ENCODE assay signal across 19 mouse cellular contexts in genomic region chr12:118164785-118165184, GRCm38 (mm10). TPM values are rescaled to one million over a fixed set of nuclear protein-coding genes. Genes with fewer than 3 reads are reported as not detected.
DNase-seq lines count a peak whose midpoint lies in the region; ATAC-seq and TF ChIP-seq lines count a peak whose summit lies in the region.
"Had no signal": no experiment of that assay in that cellular context is flagged by ENCODE, and none has a peak within 500 bp of the region (broad histone marks: within the 10 kb centered on the region; RNA-seq: fewer than 3 reads in every experiment).

No protein-coding gene starts in this region.

- TF ChIP-seq CTCF in stomach, postnatal 0 days (IDR thresholded peaks at IDR 0.05; ENCODE audit: low read depth): no peak

- H3K27ac ChIP-seq in embryonic facial prominence, embryonic 14.5 days (replicated peaks; ENCODE audit: low read depth, low read length): no peak overlapping the region
- no peak overlapping the region for H3K27ac ChIP-seq in embryonic facial prominence, embryonic 10.5 days (replicated peaks)
- H3K27ac ChIP-seq in kidney, embryonic 16.5 days (ENCODE audit: low read length): no peak overlapping the region
- no peak overlapping the region for H3K27ac ChIP-seq in lung, embryonic 16.5 days (ENCODE audit: low read length)
- H3K27ac ChIP-seq in stomach, embryonic 14.5 days (ENCODE audit: low read length): no peak overlapping the region
- H3K27ac ChIP-seq in stomach, postnatal 0 days (replicated peaks): no peak overlapping the region
- H3K27ac ChIP-seq: forebrain, embryonic 15.5 days; heart, embryonic 15.5 days; hindbrain, embryonic 13.5 days had no signal

- H3K9ac ChIP-seq in embryonic facial prominence, embryonic 14.5 days (ENCODE audit: low read depth, low read length): no peak overlapping the region
- no peak overlapping the region for H3K9ac ChIP-seq in kidney, embryonic 16.5 days (replicated peaks; ENCODE audit: low read length)
- no peak overlapping the region for H3K9ac ChIP-seq in lung, embryonic 16.5 days (ENCODE audit: low read length)
- no peak overlapping the region for H3K9ac ChIP-seq in stomach, embryonic 14.5 days (replicated peaks; ENCODE audit: low read depth, low read length)
- H3K9ac ChIP-seq in stomach, postnatal 0 days (ENCODE audit: low read length): no peak overlapping the region
- H3K9ac ChIP-seq: forebrain, embryonic 15.5 days; heart, embryonic 15.5 days; hindbrain, embryonic 13.5 days had no signal

- H3K4me1 ChIP-seq in embryonic facial prominence, embryonic 14.5 days (ENCODE audit: control insufficient read depth, insufficient read depth, low read length): no peaks in the 10 kb centered on the region
- H3K4me1 ChIP-seq in embryonic facial prominence, embryonic 10.5 days: no peaks in the 10 kb centered on the region
- H3K4me1 ChIP-seq in kidney, embryonic 16.5 days (ENCODE audit: insufficient read depth, low read length): no peaks in the 10 kb centered on the region
- H3K4me1 ChIP-seq in lung, embryonic 16.5 days (replicated peaks; ENCODE audit: control insufficient read depth, insufficient read depth, low read length): peaks cover 3% of the 10 kb centered on the region; the same call in 1 of the 2 replicates
- H3K4me1 ChIP-seq in stomach, embryonic 14.5 days (ENCODE audit: control insufficient read depth, insufficient read depth, low read length): no peaks in the 10 kb centered on the region
- H3K4me1 ChIP-seq in stomach, postnatal 0 days (replicated peaks; ENCODE audit: control insufficient read depth, insufficient read depth): no peaks in the 10 kb centered on the region
- H3K4me1 ChIP-seq: forebrain, embryonic 15.5 days; heart, embryonic 15.5 days; hindbrain, embryonic 13.5 days had no signal

- H3K4me3 ChIP-seq in embryonic facial prominence, embryonic 14.5 days (ENCODE audit: low read depth, low read length): no peak overlapping the region
- no peak overlapping the region for H3K4me3 ChIP-seq in embryonic facial prominence, embryonic 10.5 days
- no peak overlapping the region for H3K4me3 ChIP-seq in kidney, embryonic 16.5 days (ENCODE audit: low read length)
- H3K4me3 ChIP-seq in lung, embryonic 16.5 days (ENCODE audit: low read length): no peak overlapping the region
- H3K4me3 ChIP-seq in stomach, embryonic 14.5 days (ENCODE audit: low read depth, low read length): no peak overlapping the region
- H3K4me3 ChIP-seq in stomach, postnatal 0 days (ENCODE audit: low read depth, low read length): no peak overlapping the region
- H3K4me3 ChIP-seq: forebrain, embryonic 15.5 days; heart, embryonic 15.5 days; hindbrain, embryonic 13.5 days had no signal

- no peak overlapping the region for H3K4me2 ChIP-seq in embryonic facial prominence, embryonic 14.5 days (ENCODE audit: low read depth, low read length)
- H3K4me2 ChIP-seq in kidney, embryonic 16.5 days (replicated peaks; ENCODE audit: low read depth, low read length): no peak overlapping the region
- H3K4me2 ChIP-seq in lung, embryonic 16.5 days (ENCODE audit: low read depth, low read length): no peak overlapping the region
- H3K4me2 ChIP-seq in stomach, embryonic 14.5 days (replicated peaks; ENCODE audit: low read depth, low read length): no peak overlapping the region
- H3K4me2 ChIP-seq in stomach, postnatal 0 days (replicated peaks; ENCODE audit: low read depth): no peak overlapping the region
- H3K4me2 ChIP-seq: forebrain, embryonic 15.5 days; heart, embryonic 11.5 days; heart, embryonic 15.5 days; hindbrain, embryonic 13.5 days had no signal

- no peak for DNase-seq in embryonic facial prominence, embryonic 14.5 days (ENCODE audit: low spot score)
- DNase-seq in embryonic facial prominence, embryonic 10.5 days (ENCODE audit: low spot score): no peak
- no peak for DNase-seq in kidney, postnatal 14 days
- no peak for DNase-seq in lung, postnatal 10 days
- no peak for DNase-seq in stomach, postnatal 0 days (ENCODE audit: low spot score)
- DNase-seq: adrenal gland, postnatal 10 days; cerebellum, adult 11 months; cerebellum, adult 8-10 months; cerebellum, postnatal 14 days; gastrocnemius, postnatal 36 days; heart, adult 18-20 months; heart, postnatal 14 days had no signal

- H3K36me3 ChIP-seq in embryonic facial prominence, embryonic 14.5 days (ENCODE audit: control insufficient read depth, insufficient read depth, low read length): no peaks in the 10 kb centered on the region
- H3K36me3 ChIP-seq in embryonic facial prominence, embryonic 10.5 days (replicated peaks): no peaks in the 10 kb centered on the region
- no peaks in the 10 kb centered on the region for H3K36me3 ChIP-seq in kidney, embryonic 16.5 days (ENCODE audit: insufficient read depth, low read length)
- H3K36me3 ChIP-seq in lung, embryonic 16.5 days (ENCODE audit: control insufficient read depth, insufficient read depth, low read length): no peaks in the 10 kb centered on the region
- H3K36me3 ChIP-seq in stomach, embryonic 14.5 days (ENCODE audit: control insufficient read depth, insufficient read depth, low read length): no peaks in the 10 kb centered on the region
- no peaks in the 10 kb centered on the region for H3K36me3 ChIP-seq in stomach, postnatal 0 days (ENCODE audit: control insufficient read depth, insufficient read depth, low read length)
- H3K36me3 ChIP-seq: forebrain, embryonic 15.5 days; heart, embryonic 15.5 days; hindbrain, embryonic 13.5 days had no signal

- H3K27me3 ChIP-seq in embryonic facial prominence, embryonic 14.5 days (replicated peaks; ENCODE audit: control insufficient read depth, insufficient read depth, low read length): no peaks in the 10 kb centered on the region
- no peaks in the 10 kb centered on the region for H3K27me3 ChIP-seq in embryonic facial prominence, embryonic 10.5 days (replicated peaks; ENCODE audit: low read depth, poor library complexity, severe bottlenecking)
- H3K27me3 ChIP-seq in kidney, embryonic 16.5 days (ENCODE audit: insufficient read depth, low read length): no peaks in the 10 kb centered on the region
- no peaks in the 10 kb centered on the region for H3K27me3 ChIP-seq in lung, embryonic 16.5 days (ENCODE audit: control insufficient read depth, insufficient read depth, low read depth, low read length)
- H3K27me3 ChIP-seq in stomach, embryonic 14.5 days (ENCODE audit: control insufficient read depth, insufficient read depth, low read length): no peaks in the 10 kb centered on the region
- H3K27me3 ChIP-seq in stomach, postnatal 0 days (ENCODE audit: control insufficient read depth, insufficient read depth, low read length): no peaks in the 10 kb centered on the region
- H3K27me3 ChIP-seq: forebrain, embryonic 15.5 days; heart, embryonic 15.5 days; hindbrain, embryonic 13.5 days had no signal

- TF ChIP-seq EP300 in stomach, postnatal 0 days (optimal IDR thresholded peaks at IDR 0.05): no peak

- H3K9me3 ChIP-seq in embryonic facial prominence, embryonic 14.5 days (ENCODE audit: control insufficient read depth, low read length): no peaks in the 10 kb centered on the region
- peaks cover 9% of the 10 kb centered on the region; the same call in 1 of the 2 replicates for H3K9me3 ChIP-seq in embryonic facial prominence, embryonic 10.5 days
- H3K9me3 ChIP-seq in kidney, embryonic 16.5 days (ENCODE audit: low read length): peaks cover 3% of the 10 kb centered on the region; the same call in 1 of the 2 replicates
- H3K9me3 ChIP-seq in lung, embryonic 16.5 days (ENCODE audit: control insufficient read depth, low read length): peaks cover 5% of the 10 kb centered on the region
- H3K9me3 ChIP-seq in stomach, embryonic 14.5 days (ENCODE audit: control insufficient read depth, low read depth, low read length): no peaks in the 10 kb centered on the region
- H3K9me3 ChIP-seq in stomach, postnatal 0 days (ENCODE audit: control insufficient read depth, low read length): no peaks in the 10 kb centered on the region
- H3K9me3 ChIP-seq: heart, embryonic 15.5 days had no signal

- ATAC-seq in embryonic facial prominence, embryonic 14.5 days (ENCODE audit: low read depth): peak; percentile 33; the same call in 1 of the 2 replicates
- ATAC-seq in kidney, embryonic 16.5 days (ENCODE audit: low FRiP score, low TSS enrichment): peak; percentile 27; the same call in 1 of the 2 replicates
- ATAC-seq in lung, embryonic 16.5 days (ENCODE audit: low read depth): peak; percentile 57; the same call in 1 of the 2 replicates
- peak; percentile 33; the same call in 1 of the 2 replicates for ATAC-seq in stomach, embryonic 14.5 days (ENCODE audit: insufficient number of reproducible peaks, insufficient read depth, low FRiP score, low read depth)
- no peak for ATAC-seq in stomach, postnatal 0 days (ENCODE audit: low FRiP score, low TSS enrichment)
- ATAC-seq: forebrain, embryonic 15.5 days had no signal

- WGBS in embryonic facial prominence, embryonic 14.5 days: 29% methylated on average over 4 of the region's 4 CpGs
- WGBS in embryonic facial prominence, embryonic 10.5 days: 38% methylated on average over 4 of the region's 4 CpGs
- WGBS in kidney, embryonic 16.5 days: 28% methylated on average over 4 of the region's 4 CpGs
- 7% methylated on average over 4 of the region's 4 CpGs for WGBS in lung, embryonic 16.5 days
- 16% methylated on average over 4 of the region's 4 CpGs for WGBS in stomach, embryonic 14.5 days
- WGBS in stomach, postnatal 0 days: 6% methylated on average over 4 of the region's 4 CpGs

RNA-seq across cellular contexts. Expression of gene Dnah11, which starts 34.1 kb away (rescaled TPM):
- polyA plus RNA-seq in embryonic facial prominence, embryonic 14.5 days (2014; fragmentation: Nextera tagmentation; extraction: Ambion mirVana): 0.21 and 0.25 TPM in 2 replicates
- polyA plus RNA-seq in embryonic facial prominence, embryonic 10.5 days (2016; fragmentation: Nextera tagmentation; extraction: Ambion mirVana): 0.10 and 0.17 TPM in 2 replicates
- 0.22 and 0.44 TPM in 2 replicates for polyA plus RNA-seq in kidney, embryonic 16.5 days (2015; fragmentation: Nextera tagmentation; extraction: Ambion mirVana)
- polyA plus RNA-seq in lung, embryonic 16.5 days (2015; fragmentation: Nextera tagmentation; extraction: Ambion mirVana): 0.77 and 1.1 TPM in 2 replicates
- polyA plus RNA-seq in stomach, embryonic 14.5 days (2014; fragmentation: Nextera tagmentation; extraction: Ambion mirVana): 0.29 and 0.55 TPM in 2 replicates
- 0.01 and 0.02 TPM in 2 replicates for polyA plus RNA-seq in stomach, postnatal 0 days (2015; fragmentation: Nextera tagmentation; extraction: Ambion mirVana)
